Mouse (Mus musculus): ENCODE measurements around the gene Ide. TPM values are rescaled to one million over a fixed set of nuclear protein-coding genes. Genes with fewer than 3 reads are reported as not detected.
"Not testable (repeated sequence)": the region's sequence is repeated elsewhere in the genome, so short reads cannot be mapped to it uniquely, and the experiment has no call there.

Ide gene
- polyA plus RNA-seq, 1 experiment from 2014 or later: 49.9 TPM

GRCm38 (mm10) chr19:37246859-37247258 is 90.8 kb downstream of the Ide start:
- DNase-seq (ENCODE audit: low spot score): no peak
- no peaks in the 10 kb centered on the region for H3K27me3 ChIP-seq (ENCODE audit: insufficient read depth, poor library complexity, severe bottlenecking)
- H3K9me3 ChIP-seq: no peaks in the 10 kb centered on the region
- WGBS: 51% methylated on average over 3 of the region's 3 CpGs
- H3K36me3 ChIP-seq: no peaks in the 10 kb centered on the region
- H3K4me3 ChIP-seq: no peak overlapping the region
- H3K27ac ChIP-seq: no peak overlapping the region
- no peaks in the 10 kb centered on the region for H3K4me1 ChIP-seq

GRCm38 (mm10) chr19:37242707-37243106 is 94.9 kb downstream of the Ide start:
- no peaks in the 10 kb centered on the region for H3K9me3 ChIP-seq
- peaks cover 13% of the 10 kb centered on the region for H3K4me1 ChIP-seq
- no peaks in the 10 kb centered on the region for H3K36me3 ChIP-seq
- WGBS: 58% methylated on average over 2 of the region's 2 CpGs
- H3K27me3 ChIP-seq (ENCODE audit: insufficient read depth, poor library complexity, severe bottlenecking): 0 out of 2 replicates have a peak, but pooled peaks cover 6% of the 10 kb centered on the region
- no peak overlapping the region for H3K4me3 ChIP-seq
- no peak for DNase-seq (ENCODE audit: low spot score)
- no peak overlapping the region for H3K27ac ChIP-seq

- peaks cover 14% of the 10 kb centered on the region for H3K4me1 ChIP-seq
- no peak overlapping the region for H3K27ac ChIP-seq
- 60% methylated on average over 5 of the region's 5 CpGs for WGBS
- DNase-seq (ENCODE audit: low spot score): no peak
- no peaks in the 10 kb centered on the region for H3K9me3 ChIP-seq
- H3K4me3 ChIP-seq: no peak overlapping the region
- H3K36me3 ChIP-seq: no peaks in the 10 kb centered on the region
- peaks cover 20% of the 10 kb centered on the region; the same call in 1 of the 2 replicates for H3K27me3 ChIP-seq (ENCODE audit: insufficient read depth, poor library complexity, severe bottlenecking)
Measured at GRCm38 (mm10) chr19:37241201-37241600, 96.5 kb downstream of the Ide start.

GRCm38 (mm10) chr19:37239096-37239495 is 98.6 kb downstream of the Ide start:
- Histone ChIP-seq H3K27ac (peak overlapping the region; percentile 16; the same call in 1 of the 2 replicates), H3K27me3 (ENCODE audit: insufficient read depth, poor library complexity, severe bottlenecking) (peaks cover 41% of the 10 kb centered on the region), H3K4me3 (no peak overlapping the region), H3K36me3 (no peaks in the 10 kb centered on the region), H3K9me3 (no peaks in the 10 kb centered on the region), H3K4me1 (peaks cover 17% of the 10 kb centered on the region)
- DNase-seq (ENCODE audit: low spot score): peak; percentile 75
- WGBS: 30% methylated on average over 4 of the region's 4 CpGs

- WGBS: 15% methylated on average over 7 of the region's 7 CpGs
- DNase-seq (ENCODE audit: low spot score): no peak
- H3K27ac ChIP-seq: peak overlapping the region; percentile 16; the same call in 1 of the 2 replicates
Measured at GRCm38 (mm10) chr19:37238651-37239050, 99.0 kb downstream of the Ide start.

GRCm38 (mm10) chr19:37237712-37238437 is 99.8 kb downstream of the Ide start:
- H3K4me1 ChIP-seq: peaks cover 24% of the 10 kb centered on the region
- WGBS: 7% methylated on average over 15 of the region's 15 CpGs
- no peaks in the 10 kb centered on the region for H3K36me3 ChIP-seq
- peak; percentile 93 for DNase-seq (ENCODE audit: low spot score)
- H3K27me3 ChIP-seq (ENCODE audit: insufficient read depth, poor library complexity, severe bottlenecking): peaks cover 51% of the 10 kb centered on the region
- peak overlapping the region; percentile 44; the same call in 1 of the 2 replicates for H3K27ac ChIP-seq
- no peak overlapping the region; the same call in 1 of the 2 replicates for H3K4me3 ChIP-seq
- H3K9me3 ChIP-seq: no peaks in the 10 kb centered on the region

More at GRCm38 (mm10) chr19:37238651-37239050, 99.0 kb downstream of the Ide start:
- no peaks in the 10 kb centered on the region for H3K9me3 ChIP-seq
- H3K27me3 ChIP-seq (ENCODE audit: insufficient read depth, poor library complexity, severe bottlenecking): peaks cover 45% of the 10 kb centered on the region
- H3K4me1 ChIP-seq: peaks cover 22% of the 10 kb centered on the region
- no peaks in the 10 kb centered on the region for H3K36me3 ChIP-seq
- H3K4me3 ChIP-seq: no peak overlapping the region

GRCm38 (mm10) chr19:37237306-37237705 is 100.3 kb downstream of the Ide start:
- H3K36me3 ChIP-seq: no peaks in the 10 kb centered on the region
- 47% methylated on average over 5 of the region's 5 CpGs for WGBS
- peaks cover 53% of the 10 kb centered on the region for H3K27me3 ChIP-seq (ENCODE audit: insufficient read depth, poor library complexity, severe bottlenecking)
- peak overlapping the region; percentile 44; the same call in 1 of the 2 replicates for H3K27ac ChIP-seq
- H3K4me3 ChIP-seq: no peak overlapping the region
- H3K9me3 ChIP-seq: no peaks in the 10 kb centered on the region
- no peak for DNase-seq (ENCODE audit: low spot score)
- H3K4me1 ChIP-seq: peaks cover 24% of the 10 kb centered on the region

- Histone ChIP-seq H3K9me3 (no peaks in the 10 kb centered on the region), H3K4me1 (peaks cover 24% of the 10 kb centered on the region), H3K4me3 (no peak overlapping the region), H3K27ac (no peak overlapping the region), H3K36me3 (no peaks in the 10 kb centered on the region), H3K27me3 (ENCODE audit: insufficient read depth, poor library complexity, severe bottlenecking) (peaks cover 53% of the 10 kb centered on the region)
- WGBS: 58% methylated on average over 8 of the region's 8 CpGs
- DNase-seq (ENCODE audit: low spot score): no peak
Measured at GRCm38 (mm10) chr19:37235818-37236217, 101.8 kb downstream of the Ide start.

GRCm38 (mm10) chr19:37233561-37234539 is 103.8 kb downstream of the Ide start:
- 4% methylated on average over 63 of the region's 63 CpGs for WGBS
- H3K4me3 ChIP-seq: peak overlapping the region; percentile 63
- no peaks in the 10 kb centered on the region for H3K36me3 ChIP-seq
- peak overlapping the region; percentile 78 for H3K27ac ChIP-seq
- H3K27me3 ChIP-seq (ENCODE audit: insufficient read depth, poor library complexity, severe bottlenecking): peaks cover 53% of the 10 kb centered on the region
- DNase-seq (ENCODE audit: low spot score): no peak
- H3K4me1 ChIP-seq: peaks cover 22% of the 10 kb centered on the region
- H3K9me3 ChIP-seq: no peaks in the 10 kb centered on the region

- not testable (repeated sequence) for H3K4me3 ChIP-seq, H3K9me3 ChIP-seq, H3K27ac ChIP-seq, H3K36me3 ChIP-seq
- DNase-seq (ENCODE audit: low spot score): peak; percentile 48
- H3K4me1 ChIP-seq: peaks cover 10% of the 10 kb centered on the region
- H3K27me3 ChIP-seq (ENCODE audit: insufficient read depth, poor library complexity, severe bottlenecking): peaks cover 47% of the 10 kb centered on the region
- 71% methylated on average over 9 of the region's 9 CpGs for WGBS
Measured at GRCm38 (mm10) chr19:37232598-37232997, 105.1 kb downstream of the Ide start.

GRCm38 (mm10) chr19:37225197-37225862 is 112.3 kb downstream of the Ide start:
- H3K27me3 ChIP-seq (ENCODE audit: insufficient read depth, poor library complexity, severe bottlenecking): no peaks in the 10 kb centered on the region
- 62% methylated on average over 6 of the region's 6 CpGs for WGBS
- H3K36me3 ChIP-seq: peaks cover 35% of the 10 kb centered on the region
- H3K4me1 ChIP-seq: no peaks in the 10 kb centered on the region
- H3K9me3 ChIP-seq: no peaks in the 10 kb centered on the region
- no peak overlapping the region for H3K27ac ChIP-seq
- DNase-seq (ENCODE audit: low spot score): no peak
- H3K4me3 ChIP-seq: no peak overlapping the region
